Mouse (Mus musculus): ENCODE results near the gene Dhrs2. TPM values are rescaled to one million over a fixed set of nuclear protein-coding genes. Genes with fewer than 3 reads are reported as not detected.
A peak's percentile ranks its signal among the peaks of the same experiment; 100 is the strongest.

The Dhrs2 gene
- polyA plus RNA-seq (2015; fragmentation: Nextera tagmentation; extraction: Ambion mirVana) = 0.93 and 1.3 TPM in 2 replicates

DNA sequence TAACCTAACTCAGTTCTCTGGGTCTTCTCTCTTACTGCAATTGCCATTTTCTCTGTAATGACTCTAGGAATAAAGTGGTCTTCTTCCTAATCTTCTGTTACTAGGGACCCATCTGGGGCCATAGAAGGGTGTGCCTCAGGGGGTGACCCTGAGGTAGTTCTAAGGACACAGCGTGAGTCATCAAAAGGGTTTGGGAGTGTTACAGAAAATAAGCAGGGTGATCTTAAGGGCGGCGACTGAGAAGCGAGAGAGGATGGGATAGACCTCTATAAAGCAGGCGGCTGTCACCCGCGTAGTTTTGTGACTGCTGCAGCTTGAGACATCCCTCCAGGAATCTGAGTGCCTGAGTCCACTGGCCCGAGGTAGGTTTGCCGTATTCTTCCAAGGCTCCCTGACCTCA, at the start of gene Dhrs2:
Gene Dhrs2 (plus strand): TSS at position 301 of the 400 bp plus-strand sequence.
- Histone ChIP-seq H3K27me3 (no peaks in the 10 kb centered on the region), H3K4me3 (no peak within 1 kb of the TSS), H3K4me2 (no peak within 1 kb of the TSS), H3K36me3 (no peaks in the 10 kb centered on the region), H3K27ac (no peak within 1 kb of the TSS), H3K9me3 (no peaks in the 10 kb centered on the region), H3K4me1 (replicated peaks) (no peaks in the 10 kb centered on the region), H3K9ac (no peak within 1 kb of the TSS)
- 80% methylated on average over 9 of the region's 9 CpGs for WGBS
- ATAC-seq (ENCODE audit: low FRiP score) = no peak

GRCm38 (mm10) chr14:55174164-55174563, 47.6 kb upstream of the Dhrs2 start:
- Histone ChIP-seq H3K27me3 (peaks cover 2% of the 10 kb centered on the region; the same call in 1 of the 2 replicates), H3K27ac (no peak overlapping the region), H3K4me3 (no peak overlapping the region), H3K9ac (no peak overlapping the region), H3K36me3 (no peaks in the 10 kb centered on the region), H3K4me1 (replicated peaks) (no peaks in the 10 kb centered on the region), H3K9me3 (no peaks in the 10 kb centered on the region), H3K4me2 (no peak overlapping the region)
- ATAC-seq (ENCODE audit: low FRiP score) = no peak
- 83% methylated on average over 6 of the region's 6 CpGs for WGBS

GRCm38 (mm10) chr14:55177274-55177673, 44.5 kb upstream of the Dhrs2 start:
- no peak overlapping the region for H3K4me2 ChIP-seq
- ATAC-seq (ENCODE audit: low FRiP score) = no peak
- no peak overlapping the region for H3K27ac ChIP-seq
- no peaks in the 10 kb centered on the region for H3K9me3 ChIP-seq
- H3K36me3 ChIP-seq = no peaks in the 10 kb centered on the region
- no peaks in the 10 kb centered on the region for H3K4me1 ChIP-seq (replicated peaks)
- no peak overlapping the region for H3K4me3 ChIP-seq
- H3K27me3 ChIP-seq = no peaks in the 10 kb centered on the region
- WGBS = 37% methylated on average over 5 of the region's 5 CpGs
- H3K9ac ChIP-seq = no peak overlapping the region

DNA sequence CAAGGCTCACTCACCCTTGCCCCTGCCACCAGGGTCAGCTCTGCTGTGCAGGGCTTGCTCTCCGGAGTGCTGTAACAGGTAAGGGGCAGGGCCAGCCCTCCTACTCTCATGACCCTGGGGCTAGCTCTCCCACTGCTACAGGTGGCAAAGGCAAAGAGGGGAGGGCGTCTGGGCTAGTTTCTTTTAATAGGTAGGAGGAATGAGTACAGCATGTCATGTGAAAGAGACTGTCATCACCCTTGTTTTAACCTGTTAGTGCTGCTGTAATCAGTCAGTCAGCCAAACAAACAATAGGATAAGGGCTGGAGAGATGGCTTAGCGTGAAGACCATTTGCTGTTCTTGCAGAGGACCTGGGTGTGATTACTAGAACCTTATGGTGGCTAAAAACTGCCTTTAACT, 40.9 kb upstream of the Dhrs2 start:
- no peak overlapping the region for H3K4me2 ChIP-seq
- no peaks in the 10 kb centered on the region for H3K4me1 ChIP-seq (replicated peaks)
- H3K4me3 ChIP-seq = no peak overlapping the region
- no peaks in the 10 kb centered on the region for H3K27me3 ChIP-seq
- H3K27ac ChIP-seq = no peak overlapping the region
- ATAC-seq (ENCODE audit: low FRiP score) = no peak
- H3K36me3 ChIP-seq = no peaks in the 10 kb centered on the region
- H3K9ac ChIP-seq = no peak overlapping the region
- 76% methylated on average over 3 of the region's 3 CpGs for WGBS
- no peaks in the 10 kb centered on the region for H3K9me3 ChIP-seq

GRCm38 (mm10) chr14:55183231-55183630, 38.6 kb upstream of the Dhrs2 start:
- Histone ChIP-seq H3K9ac (no peak overlapping the region), H3K27me3 (0 out of 2 replicates have a peak, but pooled peaks cover 1% of the 10 kb centered on the region), H3K4me3 (no peak overlapping the region), H3K9me3 (no peaks in the 10 kb centered on the region), H3K4me2 (no peak overlapping the region), H3K36me3 (no peaks in the 10 kb centered on the region), H3K27ac (no peak overlapping the region), H3K4me1 (replicated peaks) (0 out of 2 replicates have a peak, but pooled peaks cover under 1% of the 10 kb centered on the region)
- 94% methylated on average over 3 of the region's 3 CpGs for WGBS
- no peak for ATAC-seq (ENCODE audit: low FRiP score)

- H3K9ac ChIP-seq = no peak overlapping the region
- ATAC-seq (ENCODE audit: low FRiP score) = no peak
- peaks cover 15% of the 10 kb centered on the region for H3K4me1 ChIP-seq (replicated peaks)
- H3K36me3 ChIP-seq = no peaks in the 10 kb centered on the region
- WGBS = 65% methylated on average over 3 of the region's 3 CpGs
- H3K4me2 ChIP-seq = no peak overlapping the region
- H3K27ac ChIP-seq = no peak overlapping the region
- H3K9me3 ChIP-seq = no peaks in the 10 kb centered on the region
- no peak overlapping the region for H3K4me3 ChIP-seq
- H3K27me3 ChIP-seq = 0 out of 2 replicates have a peak, but pooled peaks cover 2% of the 10 kb centered on the region
Measured at GRCm38 (mm10) chr14:55184640-55185145, 37.1 kb upstream of the Dhrs2 start.

DNA sequence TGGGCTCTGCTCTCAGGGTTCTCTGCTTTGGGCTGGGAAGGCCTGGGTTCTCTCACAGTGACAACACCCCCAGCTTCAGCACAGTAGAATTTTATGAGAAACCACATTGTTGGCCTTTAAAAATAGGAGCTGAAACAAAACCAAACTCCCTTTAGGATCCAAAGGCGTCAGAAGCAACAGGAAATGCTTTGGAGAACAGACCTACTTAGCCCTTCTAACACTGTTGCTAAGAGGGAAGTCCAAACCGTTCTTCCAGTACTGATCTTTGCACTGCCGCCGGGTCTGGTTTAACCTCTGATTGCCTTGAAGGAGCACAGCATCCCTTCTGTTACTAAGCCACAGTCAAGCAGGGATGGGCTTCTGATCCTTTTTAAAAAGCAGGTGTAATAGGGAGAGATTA, 33.3 kb upstream of the Dhrs2 start:
- H3K4me1 ChIP-seq (replicated peaks) = peaks cover 18% of the 10 kb centered on the region
- ATAC-seq (ENCODE audit: low FRiP score) = no peak
- no peaks in the 10 kb centered on the region for H3K36me3 ChIP-seq
- H3K4me2 ChIP-seq = no peak overlapping the region
- H3K4me3 ChIP-seq = no peak overlapping the region
- H3K27me3 ChIP-seq = 0 out of 2 replicates have a peak, but pooled peaks cover 2% of the 10 kb centered on the region
- H3K9ac ChIP-seq = no peak overlapping the region
- no peaks in the 10 kb centered on the region for H3K9me3 ChIP-seq
- WGBS = 51% methylated on average over 4 of the region's 4 CpGs
- H3K27ac ChIP-seq = no peak overlapping the region

DNA sequence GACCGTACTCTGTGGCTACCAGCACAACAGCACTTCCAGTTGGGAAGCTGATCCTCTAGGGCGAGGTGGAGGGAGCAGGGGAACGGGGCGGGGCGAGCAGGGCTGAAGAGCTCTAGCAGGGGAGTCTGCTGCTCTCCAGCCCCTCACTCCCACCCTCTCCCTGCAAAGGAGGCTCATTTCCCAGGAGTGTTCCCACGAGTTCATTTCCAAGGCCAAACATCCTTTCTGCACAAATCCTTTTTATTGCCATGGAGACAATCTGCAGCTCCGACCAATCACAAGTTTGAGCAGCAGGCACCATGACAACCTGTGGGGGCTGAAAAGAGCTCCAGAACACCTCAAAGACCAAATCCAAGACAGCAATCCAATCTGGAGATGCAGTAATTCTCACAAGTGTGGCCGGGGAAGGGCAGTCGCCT, 32.4 kb upstream of the Dhrs2 start:
- Histone ChIP-seq H3K27me3 (0 out of 2 replicates have a peak, but pooled peaks cover 2% of the 10 kb centered on the region), H3K4me1 (replicated peaks) (peaks cover 26% of the 10 kb centered on the region), H3K9me3 (no peaks in the 10 kb centered on the region), H3K4me2 (no peak overlapping the region), H3K4me3 (no peak overlapping the region), H3K9ac (no peak overlapping the region), H3K36me3 (no peaks in the 10 kb centered on the region), H3K27ac (peak overlapping the region; percentile 62)
- peak; percentile 83 for ATAC-seq (ENCODE audit: low FRiP score)
- WGBS = 27% methylated on average over 9 of the region's 9 CpGs

DNA sequence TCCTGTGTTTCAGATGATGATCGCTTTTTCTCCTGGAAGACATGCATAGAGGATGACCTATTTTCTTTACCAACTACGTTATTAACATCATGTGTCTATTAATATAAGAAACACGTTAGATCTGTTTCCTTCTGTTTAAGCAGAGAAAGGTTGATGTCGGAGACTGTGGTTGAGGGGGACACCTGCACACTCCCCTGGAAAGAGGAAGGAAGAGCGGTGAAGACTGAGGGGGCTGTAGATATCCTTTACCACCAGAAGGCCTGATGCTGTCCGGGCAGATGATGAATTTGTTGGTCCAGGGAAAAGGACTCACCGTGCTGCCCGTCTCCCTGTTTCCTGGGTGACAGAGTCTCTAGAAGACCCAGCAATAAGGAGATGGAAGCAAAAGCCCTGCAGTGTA, 28.5 kb upstream of the Dhrs2 start:
- ATAC-seq (ENCODE audit: low FRiP score) = no peak
- no peaks in the 10 kb centered on the region for H3K36me3 ChIP-seq
- peaks cover 26% of the 10 kb centered on the region for H3K4me1 ChIP-seq (replicated peaks)
- H3K27ac ChIP-seq = no peak overlapping the region
- no peaks in the 10 kb centered on the region for H3K27me3 ChIP-seq
- 90% methylated on average over 8 of the region's 8 CpGs for WGBS
- no peak overlapping the region for H3K4me3 ChIP-seq
- no peak overlapping the region for H3K4me2 ChIP-seq
- no peak overlapping the region for H3K9ac ChIP-seq
- H3K9me3 ChIP-seq = no peaks in the 10 kb centered on the region

- 66% methylated on average over 14 of the region's 14 CpGs for WGBS
- Histone ChIP-seq H3K36me3 (no peaks in the 10 kb centered on the region), H3K4me3 (no peak overlapping the region), H3K27ac (no peak overlapping the region), H3K27me3 (no peaks in the 10 kb centered on the region), H3K4me1 (replicated peaks) (peaks cover 19% of the 10 kb centered on the region), H3K9ac (no peak overlapping the region), H3K9me3 (no peaks in the 10 kb centered on the region), H3K4me2 (no peak overlapping the region)
- no peak for ATAC-seq (ENCODE audit: low FRiP score)
Measured at GRCm38 (mm10) chr14:55193876-55194635, 27.8 kb upstream of the Dhrs2 start.

GRCm38 (mm10) chr14:55194786-55195185, 27.0 kb upstream of the Dhrs2 start:
- Histone ChIP-seq H3K9ac (no peak overlapping the region), H3K36me3 (no peaks in the 10 kb centered on the region)

GRCm38 (mm10) chr14:55197121-55197520, 24.7 kb upstream of the Dhrs2 start:
- no peak overlapping the region for H3K9ac ChIP-seq
- no peak overlapping the region for H3K4me2 ChIP-seq
- H3K27ac ChIP-seq = no peak overlapping the region
- no peaks in the 10 kb centered on the region for H3K9me3 ChIP-seq
- ATAC-seq (ENCODE audit: low FRiP score) = no peak
- H3K4me3 ChIP-seq = no peak overlapping the region
- no peaks in the 10 kb centered on the region for H3K36me3 ChIP-seq
- H3K27me3 ChIP-seq = no peaks in the 10 kb centered on the region
- H3K4me1 ChIP-seq (replicated peaks) = peaks cover 9% of the 10 kb centered on the region
- 53% methylated on average over 2 of the region's 2 CpGs for WGBS

More at GRCm38 (mm10) chr14:55194786-55195185, 27.0 kb upstream of the Dhrs2 start:
- H3K4me1 ChIP-seq (replicated peaks) = peaks cover 12% of the 10 kb centered on the region
- H3K27me3 ChIP-seq = no peaks in the 10 kb centered on the region
- no peak overlapping the region for H3K4me2 ChIP-seq
- no peak overlapping the region for H3K27ac ChIP-seq
- ATAC-seq (ENCODE audit: low FRiP score) = no peak
- WGBS = 58% methylated on average over 6 of the region's 6 CpGs
- H3K4me3 ChIP-seq = no peak overlapping the region
- H3K9me3 ChIP-seq = no peaks in the 10 kb centered on the region

DNA sequence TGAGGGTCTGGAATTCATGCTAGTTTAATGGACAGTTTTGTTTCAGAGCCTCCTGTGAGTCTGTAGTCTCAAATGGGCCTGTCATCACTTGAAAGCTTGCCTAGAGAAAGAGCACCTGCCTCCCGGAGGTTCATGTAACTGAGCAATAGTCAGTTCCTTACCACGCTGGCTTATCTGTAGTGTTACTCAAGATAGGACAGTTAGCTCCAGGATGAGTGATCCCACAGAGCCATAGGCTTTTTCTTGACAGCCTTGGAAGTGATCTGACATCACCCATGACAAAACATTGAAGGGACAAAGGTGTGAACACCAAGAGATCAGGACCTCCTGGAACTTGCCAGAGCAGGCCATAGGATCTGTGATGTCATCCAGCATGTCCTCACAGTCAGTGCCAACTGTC, 23.6 kb upstream of the Dhrs2 start:
- Histone ChIP-seq H3K4me1 (replicated peaks) (peaks cover 9% of the 10 kb centered on the region), H3K27ac (no peak overlapping the region), H3K36me3 (no peaks in the 10 kb centered on the region), H3K27me3 (no peaks in the 10 kb centered on the region), H3K4me2 (no peak overlapping the region), H3K4me3 (no peak overlapping the region), H3K9ac (no peak overlapping the region), H3K9me3 (no peaks in the 10 kb centered on the region)
- no peak for ATAC-seq (ENCODE audit: low FRiP score)
- WGBS = 95% methylated on average over 2 of the region's 2 CpGs
